Mouse (Mus musculus) liver, embryonic 14.5 days (tissue): ENCODE results near the gene Cap2.

ENCODE experiments used
- CTCF ChIP-seq: IDR thresholded peaks from 2 replicates; pipeline ENCODE4 v1.5.1; 2016; ENCODE audit warnings: antibody characterized with exemption, low read depth, control low read depth
- EP300 ChIP-seq: IDR thresholded peaks from 2 replicates; pipeline ENCODE4 v1.6.1; 2016; ENCODE audit warnings: antibody characterized with exemption, low read depth

GRCm38 (mm10) chr13:46462280-46462679 is 39.4 kb upstream of the Cap2 start:
- no peak for TF ChIP-seq CTCF
- no peak for TF ChIP-seq EP300
